Mouse (Mus musculus): ENCODE results near the gene Hapln4. TPM values are rescaled to one million over a fixed set of nuclear protein-coding genes. Genes with fewer than 3 reads are reported as not detected.

Hapln4 gene
- polyA plus RNA-seq (2014; fragmentation: Illumina TruSeq; extraction: RNeasy Lipid Tissue Mini Kit (QIAGEN cat#74804); ENCODE audit: low read depth, low replicate concordance) = not detected

GRCm38 (mm10) chr8:70083285-70083684 is at the start of gene Hapln4:
TSS of gene Hapln4 (plus strand) at chr8:70083457.

GRCm38 (mm10) chr8:70042583-70043455 is 40.4 kb upstream of the Hapln4 start, which contains the start of the genes Mau2 and Sugp1:
TSS of gene Mau2 (minus strand) at chr8:70042734.
TSS of gene Sugp1 (plus strand) at chr8:70042813.

GRCm38 (mm10) chr8:70072441-70073069 is 10.7 kb upstream of the Hapln4 start, which contains the start of gene Tm6sf2:
TSS of gene Tm6sf2 (plus strand) at chr8:70072924.

GRCm38 (mm10) chr8:70120667-70121066 is 37.4 kb downstream of the Hapln4 start, which contains the start of gene Ncan:
TSS of gene Ncan (minus strand) at chr8:70120873.

GRCm38 (mm10) chr8:70131166-70131883 is 48.1 kb downstream of the Hapln4 start, which contains the start of gene Nr2c2ap:
TSS of gene Nr2c2ap (plus strand) at chr8:70131333.

GRCm38 (mm10) chr8:70139026-70139857 is 56.0 kb downstream of the Hapln4 start, which contains the start of the genes Rfxank, Borcs8 and Mef2b:
TSS of gene Rfxank (minus strand) at chr8:70139154.
TSS of gene Borcs8 (plus strand) at chr8:70139499.
TSS of gene Mef2b (plus strand) at chr8:70139711.

Other genes starting within 250 kb of the Hapln4 start
- gene Cilp2, start 195.8 kb upstream of the Hapln4 start, polyA plus RNA-seq (2014; fragmentation: Illumina TruSeq; extraction: RNeasy Lipid Tissue Mini Kit (QIAGEN cat#74804); ENCODE audit: low read depth, low replicate concordance) = not detected
- gene Tssk6, start 181.3 kb upstream of the Hapln4 start, polyA plus RNA-seq (2014; fragmentation: Illumina TruSeq; extraction: RNeasy Lipid Tissue Mini Kit (QIAGEN cat#74804); ENCODE audit: low read depth, low replicate concordance) = not detected
- gene Ndufa13, start 180.9 kb upstream of the Hapln4 start, polyA plus RNA-seq (2014; fragmentation: Illumina TruSeq; extraction: RNeasy Lipid Tissue Mini Kit (QIAGEN cat#74804); ENCODE audit: low read depth, low replicate concordance) = 1.2 TPM
- gene Yjefn3, start 180.7 kb upstream of the Hapln4 start, polyA plus RNA-seq (2014; fragmentation: Illumina TruSeq; extraction: RNeasy Lipid Tissue Mini Kit (QIAGEN cat#74804); ENCODE audit: low read depth, low replicate concordance) = not detected
- gene Gatad2a, start 87.1 kb upstream of the Hapln4 start, polyA plus RNA-seq (2014; fragmentation: Illumina TruSeq; extraction: RNeasy Lipid Tissue Mini Kit (QIAGEN cat#74804); ENCODE audit: low read depth, low replicate concordance) = 5.7 TPM
- gene Mau2, start 40.7 kb upstream of the Hapln4 start, polyA plus RNA-seq (2014; fragmentation: Illumina TruSeq; extraction: RNeasy Lipid Tissue Mini Kit (QIAGEN cat#74804); ENCODE audit: low read depth, low replicate concordance) = 7.8 TPM
- 4.8 TPM for gene Sugp1, start 40.6 kb upstream of the Hapln4 start, polyA plus RNA-seq (2014; fragmentation: Illumina TruSeq; extraction: RNeasy Lipid Tissue Mini Kit (QIAGEN cat#74804); ENCODE audit: low read depth, low replicate concordance)
- 2.3 TPM for gene Tm6sf2, start 10.5 kb upstream of the Hapln4 start, polyA plus RNA-seq (2014; fragmentation: Illumina TruSeq; extraction: RNeasy Lipid Tissue Mini Kit (QIAGEN cat#74804); ENCODE audit: low read depth, low replicate concordance)
- gene Ncan, start 37.4 kb downstream of the Hapln4 start, polyA plus RNA-seq (2014; fragmentation: Illumina TruSeq; extraction: RNeasy Lipid Tissue Mini Kit (QIAGEN cat#74804); ENCODE audit: low read depth, low replicate concordance) = not detected
- gene Nr2c2ap, start 47.9 kb downstream of the Hapln4 start, polyA plus RNA-seq (2014; fragmentation: Illumina TruSeq; extraction: RNeasy Lipid Tissue Mini Kit (QIAGEN cat#74804); ENCODE audit: low read depth, low replicate concordance) = 1.2 TPM
- 0.81 TPM for gene Rfxank, start 55.7 kb downstream of the Hapln4 start, polyA plus RNA-seq (2014; fragmentation: Illumina TruSeq; extraction: RNeasy Lipid Tissue Mini Kit (QIAGEN cat#74804); ENCODE audit: low read depth, low replicate concordance)
- gene Borcs8, start 56.0 kb downstream of the Hapln4 start, polyA plus RNA-seq (2014; fragmentation: Illumina TruSeq; extraction: RNeasy Lipid Tissue Mini Kit (QIAGEN cat#74804); ENCODE audit: low read depth, low replicate concordance) = 9.1 TPM
- gene Mef2b, start 56.3 kb downstream of the Hapln4 start, polyA plus RNA-seq (2014; fragmentation: Illumina TruSeq; extraction: RNeasy Lipid Tissue Mini Kit (QIAGEN cat#74804); ENCODE audit: low read depth, low replicate concordance) = not detected
- gene Tmem161a, start 88.9 kb downstream of the Hapln4 start, polyA plus RNA-seq (2014; fragmentation: Illumina TruSeq; extraction: RNeasy Lipid Tissue Mini Kit (QIAGEN cat#74804); ENCODE audit: low read depth, low replicate concordance) = 4.8 TPM
- gene Slc25a42, start 128.8 kb downstream of the Hapln4 start, polyA plus RNA-seq (2014; fragmentation: Illumina TruSeq; extraction: RNeasy Lipid Tissue Mini Kit (QIAGEN cat#74804); ENCODE audit: low read depth, low replicate concordance) = 4.1 TPM
- 3.2 TPM for gene Sugp2, start 150.8 kb downstream of the Hapln4 start, polyA plus RNA-seq (2014; fragmentation: Illumina TruSeq; extraction: RNeasy Lipid Tissue Mini Kit (QIAGEN cat#74804); ENCODE audit: low read depth, low replicate concordance)
- gene Armc6, start 151.0 kb downstream of the Hapln4 start, polyA plus RNA-seq (2014; fragmentation: Illumina TruSeq; extraction: RNeasy Lipid Tissue Mini Kit (QIAGEN cat#74804); ENCODE audit: low read depth, low replicate concordance) = 0.93 TPM
- gene Homer3, start 199.4 kb downstream of the Hapln4 start, polyA plus RNA-seq (2014; fragmentation: Illumina TruSeq; extraction: RNeasy Lipid Tissue Mini Kit (QIAGEN cat#74804); ENCODE audit: low read depth, low replicate concordance) = not detected
- 2.9 TPM for gene Ddx49, start 219.0 kb downstream of the Hapln4 start, polyA plus RNA-seq (2014; fragmentation: Illumina TruSeq; extraction: RNeasy Lipid Tissue Mini Kit (QIAGEN cat#74804); ENCODE audit: low read depth, low replicate concordance)
- 0.65 TPM for gene Cope, start 219.1 kb downstream of the Hapln4 start, polyA plus RNA-seq (2014; fragmentation: Illumina TruSeq; extraction: RNeasy Lipid Tissue Mini Kit (QIAGEN cat#74804); ENCODE audit: low read depth, low replicate concordance)
- not detected for gene Cers1, start 232.3 kb downstream of the Hapln4 start, polyA plus RNA-seq (2014; fragmentation: Illumina TruSeq; extraction: RNeasy Lipid Tissue Mini Kit (QIAGEN cat#74804); ENCODE audit: low read depth, low replicate concordance)
- gene Gdf1, start 246.4 kb downstream of the Hapln4 start, polyA plus RNA-seq (2014; fragmentation: Illumina TruSeq; extraction: RNeasy Lipid Tissue Mini Kit (QIAGEN cat#74804); ENCODE audit: low read depth, low replicate concordance) = not detected